Mouse (Mus musculus) bone marrow macrophage, adult 2 months (primary cell): ENCODE data around the gene Plekhm3. TPM values are rescaled to one million over a fixed set of nuclear protein-coding genes. Genes with fewer than 3 reads are reported as not detected.

ENCODE experiments used
- H3K27ac ChIP-seq: 2 replicates; pipeline ENCODE4 v1.5.1; 2012; ENCODE audit warnings: low read depth, low read length; ENCODE audit not compliant: insufficient read depth
- H3K4me1 ChIP-seq: 2 replicates; pipeline ENCODE4 v1.6.1; 2012; ENCODE audit warnings: low read length; ENCODE audit not compliant: control insufficient read depth, insufficient read depth
- H3K4me3 ChIP-seq: 2 replicates; pipeline ENCODE4 v1.5.1; 2012; ENCODE audit warnings: mild to moderate bottlenecking, low read length, moderate library complexity; ENCODE audit not compliant: insufficient read depth
- CTCF ChIP-seq: IDR thresholded peaks from 2 replicates; pipeline ENCODE4 v1.5.1; 2012; ENCODE audit warnings: low read depth, mild to moderate bottlenecking, low read length, moderate library complexity
- POLR2A ChIP-seq: IDR thresholded peaks from 2 replicates; pipeline ENCODE4 v1.6.1; 2012; ENCODE audit warnings: mild to moderate bottlenecking, low read depth, low read length, borderline replicate concordance
- polyA plus RNA-seq: library from polyadenylated mRNA; stranded (reverse); fragments of >200 nt; gene quantifications from 2 replicates; pipeline ENCODE4 v1.2.4, GENCODE M21; 2012; ENCODE audit not compliant: missing spikeins, insufficient read depth, insufficient read length

Gene Plekhm3
- polyA plus RNA-seq, 1 experiment, result 24.9 TPM

DNA sequence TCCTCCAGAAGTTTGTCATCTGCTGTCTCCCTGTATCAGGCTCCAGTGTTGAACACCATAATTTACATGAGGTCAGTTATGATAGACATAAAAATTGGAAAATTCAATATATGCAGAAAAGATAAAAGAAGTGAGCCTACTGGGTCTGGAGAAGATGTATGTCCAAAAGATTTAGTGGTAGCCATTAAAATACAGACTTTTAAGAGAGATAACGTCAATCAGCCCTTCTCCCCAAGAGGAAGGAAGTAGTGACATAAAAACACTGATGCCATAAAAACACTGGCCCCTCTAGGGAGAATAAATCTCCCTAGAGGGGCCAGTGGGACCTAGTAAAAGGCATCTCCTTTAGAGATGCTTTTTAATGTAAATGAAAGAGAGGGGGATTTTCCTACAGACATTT is 90.5 kb downstream of the Plekhm3 start:
- Histone ChIP-seq H3K4me3 (no peak overlapping the region), H3K27ac (no peak overlapping the region), H3K4me1 (peaks cover 22% of the 10 kb centered on the region)
- TF ChIP-seq CTCF (no peak), POLR2A (no peak)

DNA sequence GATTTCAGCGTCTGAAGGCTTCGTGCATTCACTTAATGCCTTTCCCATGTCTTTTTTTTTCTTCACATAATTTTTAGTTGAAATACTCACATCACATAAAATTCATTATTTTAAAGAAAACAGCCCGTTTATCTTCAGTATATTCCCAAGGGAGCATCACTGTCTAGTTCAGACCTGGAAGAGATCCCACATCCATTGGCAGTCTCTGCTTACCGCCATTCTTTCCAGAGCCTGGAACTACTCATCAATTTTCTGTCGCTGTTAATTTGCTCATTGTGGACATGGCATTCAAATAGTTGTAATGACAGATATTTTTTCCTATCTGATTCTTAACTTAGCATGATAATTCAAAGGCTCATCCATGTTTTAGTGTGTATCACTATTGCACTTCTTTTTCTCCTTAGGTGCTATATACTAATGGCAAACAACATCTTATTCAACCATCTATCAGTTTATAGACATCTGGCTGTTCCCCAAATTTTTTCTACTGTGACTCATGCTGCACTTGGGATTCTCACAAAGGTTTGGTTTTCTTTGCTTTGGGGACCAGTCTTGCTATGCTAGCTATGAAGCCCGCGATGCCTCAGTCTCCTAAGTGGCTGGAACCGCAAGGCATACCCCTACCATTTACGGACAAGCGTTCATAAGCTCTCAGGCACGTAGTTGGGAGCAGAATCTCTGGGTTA is 96.2 kb downstream of the Plekhm3 start:
- TF ChIP-seq CTCF, result no peak
- no peak for TF ChIP-seq POLR2A
- no peak overlapping the region for H3K4me3 ChIP-seq
- H3K27ac ChIP-seq, result no peak overlapping the region
- H3K4me1 ChIP-seq, result no peaks in the 10 kb centered on the region

DNA sequence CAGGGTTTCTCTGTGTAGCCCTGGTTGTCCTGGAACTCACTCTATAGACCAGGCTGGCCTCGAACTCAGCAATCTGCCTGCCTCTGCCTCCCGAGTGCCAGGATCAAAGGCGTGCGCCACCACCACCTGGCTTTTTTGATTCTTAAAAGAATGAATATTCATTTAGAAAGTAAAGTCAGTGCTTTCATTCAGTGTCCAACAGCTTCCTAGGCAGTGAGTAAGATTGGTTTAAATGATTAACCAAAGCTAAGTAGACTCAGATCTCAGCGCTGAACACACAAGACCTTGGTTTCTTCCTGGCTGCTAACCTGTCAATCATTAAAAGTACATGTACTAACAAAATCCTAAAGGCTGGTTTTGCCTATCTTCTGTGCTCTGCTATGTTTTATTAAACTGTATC is 96.8 kb downstream of the Plekhm3 start:
- H3K27ac ChIP-seq, result no peak overlapping the region
- TF ChIP-seq CTCF, result no peak
- no peak for TF ChIP-seq POLR2A
- H3K4me3 ChIP-seq, result no peak overlapping the region
- no peaks in the 10 kb centered on the region for H3K4me1 ChIP-seq

DNA sequence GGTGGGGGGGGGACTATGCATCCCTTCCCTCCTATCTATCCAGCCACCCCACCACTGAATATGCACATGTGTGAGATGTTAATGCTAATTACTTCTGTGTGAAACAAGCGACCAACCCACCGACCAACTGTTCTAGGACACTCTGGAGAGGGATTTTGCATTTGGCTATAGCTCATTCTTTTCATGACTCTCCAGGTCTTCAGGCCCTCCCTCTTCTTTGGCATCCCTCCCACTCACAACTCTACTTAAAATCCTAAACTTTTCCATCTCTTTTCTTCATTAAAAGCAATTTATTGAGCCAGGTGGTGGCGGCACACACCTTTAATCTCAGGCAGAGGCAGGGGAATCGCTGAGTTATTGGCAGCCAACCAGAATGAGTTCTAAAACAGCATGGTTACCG is 101.8 kb downstream of the Plekhm3 start:
- H3K4me3 ChIP-seq, result no peak overlapping the region
- TF ChIP-seq POLR2A, result no peak
- TF ChIP-seq CTCF, result no peak
- H3K27ac ChIP-seq, result no peak overlapping the region
- no peaks in the 10 kb centered on the region for H3K4me1 ChIP-seq

DNA sequence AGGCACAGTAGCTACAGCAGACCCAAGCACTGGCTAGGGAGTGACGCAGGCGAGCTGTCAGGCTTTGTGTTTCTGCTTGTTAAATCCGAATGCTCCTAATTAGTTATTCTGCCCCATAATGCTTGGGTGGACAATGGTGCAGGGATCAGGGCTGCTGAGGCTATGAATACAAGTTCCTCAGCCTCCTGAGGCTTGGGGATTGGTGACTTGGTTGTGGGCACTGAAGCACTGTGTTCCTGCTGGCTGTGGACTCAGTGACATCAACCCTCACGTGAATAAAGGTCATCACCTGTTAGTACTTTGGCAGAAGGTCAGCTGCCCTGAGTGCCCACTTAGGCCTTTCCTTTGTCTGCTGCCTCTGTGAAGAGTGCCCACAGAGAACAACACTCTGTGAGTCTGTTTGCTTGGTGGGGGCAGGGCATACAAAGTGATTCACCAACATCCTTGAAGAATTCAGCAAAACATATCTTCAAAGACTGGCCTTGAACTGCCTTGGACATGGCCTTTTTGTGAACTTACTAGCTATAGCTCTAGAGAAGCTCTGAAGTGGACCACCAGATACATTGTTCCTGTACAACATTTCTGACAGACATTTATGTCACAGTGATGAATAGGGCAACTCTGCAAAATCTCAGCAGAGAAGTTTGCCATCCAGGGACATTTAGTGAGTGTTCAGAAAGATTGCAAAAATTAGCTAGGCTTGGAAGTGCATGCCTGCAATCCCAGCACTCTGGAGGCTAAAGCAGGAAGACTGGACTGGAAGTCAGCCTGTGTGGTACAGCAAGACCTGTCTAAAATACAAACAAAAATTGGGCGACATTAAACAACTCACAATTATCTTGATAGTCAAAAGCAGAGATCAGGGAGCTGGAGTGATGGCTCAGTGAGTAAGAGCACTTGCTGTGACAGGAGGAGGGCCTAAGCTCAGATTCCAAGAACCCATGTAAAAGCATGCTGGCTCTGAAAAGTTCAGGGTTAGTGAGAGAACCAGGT is 102.6 kb downstream of the Plekhm3 start:
- Histone ChIP-seq H3K4me3 (no peak overlapping the region), H3K4me1 (no peaks in the 10 kb centered on the region), H3K27ac (no peak overlapping the region)
- TF ChIP-seq CTCF (no peak), POLR2A (no peak)

DNA sequence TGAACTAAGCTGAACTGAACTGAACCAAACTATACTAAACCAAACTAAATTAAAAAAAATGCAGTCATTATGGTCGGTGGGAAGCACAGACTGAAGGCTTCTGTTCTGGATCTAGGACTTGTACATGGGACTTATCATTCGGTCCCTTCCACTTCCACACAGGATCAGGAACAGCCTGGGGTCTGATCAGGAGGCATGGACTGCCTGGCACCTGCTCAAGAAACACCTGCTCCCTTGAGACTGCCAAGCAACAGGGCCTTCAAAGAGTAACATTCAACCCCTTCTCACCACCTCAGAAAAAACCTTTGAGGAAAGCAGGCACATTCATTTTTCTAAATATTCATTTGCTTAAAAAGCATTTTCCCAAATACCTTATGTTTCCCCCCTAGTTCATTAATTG is 103.4 kb downstream of the Plekhm3 start:
- TF ChIP-seq CTCF (no peak), POLR2A (no peak)
- Histone ChIP-seq H3K27ac (no peak overlapping the region), H3K4me1 (no peaks in the 10 kb centered on the region), H3K4me3 (no peak overlapping the region)

DNA sequence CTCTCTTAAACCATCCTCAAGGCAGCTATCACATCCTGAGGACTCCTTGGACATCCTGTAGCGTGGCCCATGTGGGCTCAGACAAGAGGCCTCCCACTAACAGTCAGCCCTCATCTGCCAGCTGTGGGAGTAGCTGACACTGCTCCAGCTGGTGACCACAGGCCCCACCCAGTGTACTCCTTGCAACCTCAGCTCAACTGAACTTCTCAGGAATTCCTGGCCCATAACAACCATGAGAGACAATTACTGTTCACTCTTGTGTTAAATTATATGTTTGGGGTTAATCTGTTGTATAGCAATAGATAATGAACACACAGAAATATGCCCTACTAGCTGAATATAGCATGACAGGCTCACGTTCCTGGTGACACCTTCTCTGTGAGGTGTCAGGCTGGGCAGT is 104.4 kb downstream of the Plekhm3 start:
- TF ChIP-seq POLR2A (no peak), CTCF (no peak)
- no peak overlapping the region for H3K4me3 ChIP-seq
- no peak overlapping the region for H3K27ac ChIP-seq
- H3K4me1 ChIP-seq, result no peaks in the 10 kb centered on the region

DNA sequence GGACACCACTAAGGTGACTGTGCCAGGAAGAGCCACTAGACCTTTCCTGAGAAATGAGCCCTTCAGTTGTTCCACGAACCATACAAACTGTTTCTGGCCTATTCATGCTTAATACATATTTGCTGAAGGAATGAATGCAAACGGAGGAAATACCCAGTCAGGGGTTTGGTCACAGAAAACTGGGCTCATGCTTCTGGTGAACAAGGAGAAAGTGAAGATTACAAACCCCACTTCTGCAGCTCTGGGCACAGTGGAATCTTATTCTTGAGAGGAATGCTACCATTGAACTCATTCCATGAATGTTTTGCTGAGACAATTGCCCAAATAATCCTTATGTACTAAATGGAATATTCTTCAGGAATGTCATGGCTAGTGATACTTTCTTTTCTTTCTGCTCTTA is 106.3 kb downstream of the Plekhm3 start:
- no peak overlapping the region for H3K27ac ChIP-seq
- H3K4me3 ChIP-seq, result no peak overlapping the region
- H3K4me1 ChIP-seq, result no peaks in the 10 kb centered on the region
- no peak for TF ChIP-seq CTCF
- no peak for TF ChIP-seq POLR2A

DNA sequence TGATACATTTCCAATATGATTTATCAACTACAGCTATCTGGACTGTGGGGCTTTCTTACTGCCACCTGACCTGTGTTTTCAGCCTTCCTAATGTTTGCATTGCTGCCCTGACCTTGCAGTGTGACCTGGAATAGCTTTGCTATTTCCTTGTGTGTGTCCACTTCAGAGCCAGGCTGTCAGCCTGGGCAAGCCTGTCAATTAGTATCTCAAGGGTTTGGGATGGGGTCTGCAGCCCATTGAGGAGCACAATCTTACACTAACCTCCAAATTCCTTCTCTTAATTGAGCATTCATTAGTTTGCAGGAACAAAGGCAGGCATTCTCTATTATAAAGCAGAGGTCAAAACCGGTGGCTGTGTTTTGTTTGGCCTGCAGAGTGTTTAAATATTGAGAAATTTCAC is 107.6 kb downstream of the Plekhm3 start:
- peaks cover 5% of the 10 kb centered on the region; the same call in 1 of the 2 replicates for H3K4me1 ChIP-seq
- H3K27ac ChIP-seq, result no peak overlapping the region
- TF ChIP-seq CTCF, result no peak
- no peak for TF ChIP-seq POLR2A
- no peak overlapping the region for H3K4me3 ChIP-seq

DNA sequence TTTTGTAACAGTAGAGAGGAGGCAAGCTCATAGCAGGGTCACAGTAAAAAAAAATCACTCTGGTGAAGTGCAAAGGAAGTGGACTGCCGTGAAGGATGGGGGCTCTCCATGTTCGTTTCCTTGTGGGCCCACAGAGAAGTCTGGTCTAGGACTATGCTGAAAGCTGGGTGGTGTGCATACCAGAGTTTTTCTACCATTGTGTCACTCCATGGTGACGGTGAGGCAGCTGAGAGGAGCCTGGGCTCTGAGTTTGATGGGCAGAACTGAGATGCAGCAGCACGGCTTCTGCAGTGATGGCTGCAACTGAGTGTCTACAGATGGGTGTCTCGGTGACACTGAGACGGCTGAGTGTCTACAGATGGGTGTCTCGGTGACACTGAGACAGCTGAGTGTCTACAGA is 108.5 kb downstream of the Plekhm3 start:
- Histone ChIP-seq H3K4me1 (peaks cover 11% of the 10 kb centered on the region), H3K27ac (no peak overlapping the region), H3K4me3 (no peak overlapping the region)
- TF ChIP-seq CTCF, result no peak
- TF ChIP-seq POLR2A, result no peak
